Mouse (Mus musculus) lung, embryonic 16.5 days (tissue): ENCODE measurements at regions not wholly inside any gene's neighbourhood (a gene's known extent, or its start where the extent isn't known, plus 50 kb on each side); places are given as distances from the start of the nearest gene placed in this dataset.

Source experiments
- ATAC-seq: fragments of 200-750 bp; cut with Nextera tagmentation; 2 replicates; pipeline ENCODE4 v1.8.0; 2017; ENCODE audit warnings: low read depth, mild to moderate bottlenecking, moderate library complexity
- H3K27ac ChIP-seq: fragments of 300-500 bp; sonication (generic); 2 replicates; pipeline ENCODE4 v1.5.1; 2014; ENCODE audit warnings: mild to moderate bottlenecking, control low read depth, low read length
- H3K27me3 ChIP-seq: fragments of 300-500 bp; sonication (generic); 2 replicates; pipeline ENCODE4 v1.6.1; 2014; ENCODE audit warnings: low read depth, low read length, mixed read lengths; ENCODE audit not compliant: control insufficient read depth, insufficient read depth
- H3K36me3 ChIP-seq: fragments of 300-500 bp; sonication (generic); 2 replicates; pipeline ENCODE4 v1.6.1; 2014; ENCODE audit warnings: low read length; ENCODE audit not compliant: control insufficient read depth, insufficient read depth
- H3K4me1 ChIP-seq: fragments of 300-500 bp; sonication (generic); replicated peaks from 2 replicates; pipeline ENCODE4 v1.6.1; 2014; ENCODE audit warnings: low read length, mixed read lengths; ENCODE audit not compliant: control insufficient read depth, insufficient read depth
- H3K4me2 ChIP-seq: fragments of 300-500 bp; sonication (generic); 2 replicates; pipeline ENCODE4 v1.6.1; 2014; ENCODE audit warnings: low read depth, low read length, control low read depth
- H3K4me3 ChIP-seq: fragments of 300-500 bp; sonication (generic); 2 replicates; pipeline ENCODE4 v1.5.1; 2014; ENCODE audit warnings: mild to moderate bottlenecking, low read length, control low read depth
- H3K9ac ChIP-seq: fragments of 300-500 bp; sonication (generic); 2 replicates; pipeline ENCODE4 v1.6.1; 2014; ENCODE audit warnings: low read length, control low read depth
- H3K9me3 ChIP-seq: fragments of 300-500 bp; sonication (generic); 2 replicates; pipeline ENCODE4 v1.6.1; 2016; ENCODE audit warnings: low read length; ENCODE audit not compliant: control insufficient read depth
- WGBS: fragments of 180-500 bp; shearing (Covaris S2); extraction: QIAGEN DNeasy Blood & Tissue Kit; methylation state at CpG from one replicate; pipeline ENCODE4 v1.1.7; 2014; 5-methylcytosine and 5-hydroxymethylcytosine counted together

- Histone ChIP-seq H3K4me3 (no peak overlapping the region), H3K36me3 (no peaks in the 10 kb centered on the region), H3K4me2 (no peak overlapping the region), H3K27ac (no peak overlapping the region), H3K9ac (no peak overlapping the region), H3K9me3 (no peaks in the 10 kb centered on the region), H3K27me3 (no peaks in the 10 kb centered on the region), H3K4me1 (no peaks in the 10 kb centered on the region; the same call in 1 of the 2 replicates)
- 75% methylated on average over 3 of the region's 3 CpGs for WGBS
- no peak for ATAC-seq
Measured at GRCm38 (mm10) chr16:24236511-24236910, 156.8 kb upstream of the Lpp start.

GRCm38 (mm10) chr16:24234795-24235194 is 158.5 kb upstream of the Lpp start:
- no peaks in the 10 kb centered on the region for H3K27me3 ChIP-seq
- no peak for ATAC-seq
- H3K4me2 ChIP-seq: no peak overlapping the region
- 52% methylated on average over 11 of the region's 11 CpGs for WGBS
- no peak overlapping the region for H3K9ac ChIP-seq
- H3K36me3 ChIP-seq: no peaks in the 10 kb centered on the region
- H3K27ac ChIP-seq: no peak overlapping the region
- H3K9me3 ChIP-seq: no peaks in the 10 kb centered on the region
- no peaks in the 10 kb centered on the region; the same call in 1 of the 2 replicates for H3K4me1 ChIP-seq
- no peak overlapping the region for H3K4me3 ChIP-seq

GRCm38 (mm10) chr16:24232001-24232530 is 161.2 kb upstream of the Lpp start:
- 76% methylated on average over 6 of the region's 6 CpGs for WGBS

GRCm38 (mm10) chr16:24231506-24231905 is 161.8 kb upstream of the Lpp start:
- ATAC-seq: no peak
- H3K36me3 ChIP-seq: no peaks in the 10 kb centered on the region
- H3K9me3 ChIP-seq: no peaks in the 10 kb centered on the region
- 50% methylated on average over 5 of the region's 5 CpGs for WGBS
- no peaks in the 10 kb centered on the region for H3K4me1 ChIP-seq
- no peak overlapping the region for H3K27ac ChIP-seq
- H3K4me2 ChIP-seq: no peak overlapping the region
- H3K4me3 ChIP-seq: no peak overlapping the region
- H3K9ac ChIP-seq: no peak overlapping the region
- no peaks in the 10 kb centered on the region for H3K27me3 ChIP-seq

More at GRCm38 (mm10) chr16:24232001-24232530, 161.2 kb upstream of the Lpp start:
- Histone ChIP-seq H3K9me3 (no peaks in the 10 kb centered on the region), H3K27me3 (no peaks in the 10 kb centered on the region), H3K27ac (no peak overlapping the region), H3K4me3 (no peak overlapping the region), H3K4me2 (no peak overlapping the region), H3K36me3 (no peaks in the 10 kb centered on the region), H3K9ac (no peak overlapping the region), H3K4me1 (no peaks in the 10 kb centered on the region)
- no peak for ATAC-seq

- H3K4me3 ChIP-seq: no peak overlapping the region
- WGBS: 80% methylated on average over 7 of the region's 7 CpGs
- H3K27ac ChIP-seq: no peak overlapping the region
Measured at GRCm38 (mm10) chr16:24229002-24229607, 164.2 kb upstream of the Lpp start.

GRCm38 (mm10) chr16:24225897-24226296 is 167.4 kb upstream of the Lpp start:
- WGBS: 62% methylated on average over 4 of the region's 4 CpGs
- Histone ChIP-seq H3K9ac (no peak overlapping the region), H3K4me1 (no peaks in the 10 kb centered on the region), H3K4me3 (no peak overlapping the region), H3K4me2 (no peak overlapping the region), H3K27ac (no peak overlapping the region), H3K27me3 (no peaks in the 10 kb centered on the region), H3K9me3 (no peaks in the 10 kb centered on the region), H3K36me3 (no peaks in the 10 kb centered on the region)
- ATAC-seq: no peak

More at GRCm38 (mm10) chr16:24229002-24229607, 164.2 kb upstream of the Lpp start:
- no peak overlapping the region for H3K4me2 ChIP-seq
- H3K9me3 ChIP-seq: no peaks in the 10 kb centered on the region
- H3K27me3 ChIP-seq: no peaks in the 10 kb centered on the region
- no peak overlapping the region for H3K9ac ChIP-seq
- H3K36me3 ChIP-seq: no peaks in the 10 kb centered on the region
- no peak for ATAC-seq
- H3K4me1 ChIP-seq: no peaks in the 10 kb centered on the region

- no peak overlapping the region for H3K9ac ChIP-seq
- no peak overlapping the region for H3K27ac ChIP-seq
- no peaks in the 10 kb centered on the region for H3K9me3 ChIP-seq
- no peak for ATAC-seq
- H3K4me1 ChIP-seq: no peaks in the 10 kb centered on the region
- no peaks in the 10 kb centered on the region for H3K36me3 ChIP-seq
- no peaks in the 10 kb centered on the region for H3K27me3 ChIP-seq
- H3K4me3 ChIP-seq: no peak overlapping the region
- WGBS: 95% methylated on average over 1 of the region's 1 CpGs
- no peak overlapping the region for H3K4me2 ChIP-seq
Measured at GRCm38 (mm10) chr16:24225090-24225489, 168.2 kb upstream of the Lpp start.

GRCm38 (mm10) chr16:24223901-24224300 is 169.4 kb upstream of the Lpp start:
- H3K4me1 ChIP-seq: no peaks in the 10 kb centered on the region
- H3K9ac ChIP-seq: no peak overlapping the region
- no peaks in the 10 kb centered on the region for H3K27me3 ChIP-seq
- no peak overlapping the region for H3K27ac ChIP-seq
- H3K9me3 ChIP-seq: no peaks in the 10 kb centered on the region
- no peaks in the 10 kb centered on the region for H3K36me3 ChIP-seq
- no peak for ATAC-seq
- H3K4me3 ChIP-seq: no peak overlapping the region
- H3K4me2 ChIP-seq: no peak overlapping the region

- H3K4me1 ChIP-seq: no peaks in the 10 kb centered on the region; the same call in 1 of the 2 replicates
- no peaks in the 10 kb centered on the region for H3K36me3 ChIP-seq
- no peak overlapping the region for H3K9ac ChIP-seq
- H3K4me3 ChIP-seq: no peak overlapping the region
- no peak for ATAC-seq
- H3K9me3 ChIP-seq: no peaks in the 10 kb centered on the region
- 73% methylated on average over 2 of the region's 2 CpGs for WGBS
- H3K27me3 ChIP-seq: no peaks in the 10 kb centered on the region
- H3K4me2 ChIP-seq: no peak overlapping the region
- no peak overlapping the region for H3K27ac ChIP-seq
Measured at GRCm38 (mm10) chr16:24223527-24223880, 169.8 kb upstream of the Lpp start.
